Mouse (Mus musculus): ENCODE measurements at regions not wholly inside any gene's neighbourhood (a gene's known extent, or its start where the extent isn't known, plus 50 kb on each side); places are given as distances from the start of the nearest gene placed in this dataset.
"Not testable (repeated sequence)": the region's sequence is repeated elsewhere in the genome, so short reads cannot be mapped to it uniquely, and the experiment has no call there.

DNA sequence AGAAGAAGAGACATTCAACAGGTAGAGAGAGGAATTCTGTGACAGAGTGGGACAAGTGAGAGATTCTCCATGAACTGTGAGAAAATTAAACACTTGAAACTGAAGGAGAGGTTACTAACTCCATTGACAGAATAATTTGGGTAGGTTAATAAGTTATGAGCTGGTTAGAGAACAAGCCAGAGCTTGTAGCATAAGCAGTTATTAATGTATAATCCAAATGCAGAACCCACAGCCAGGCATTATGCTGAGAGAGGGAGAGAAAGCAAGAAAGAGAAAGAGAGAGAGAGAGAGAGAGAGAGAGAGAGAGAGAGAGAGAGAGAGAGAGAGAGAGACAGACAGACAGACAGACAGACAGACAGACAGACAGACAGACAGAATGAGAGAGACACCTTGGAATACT lies 397.0 kb downstream of the Adam6a start:
- H3K4me2 ChIP-seq (replicated peaks) = no peak overlapping the region
- no peak overlapping the region for H3K9ac ChIP-seq
- H3K27me3 ChIP-seq (replicated peaks) = no peaks in the 10 kb centered on the region
- no peaks in the 10 kb centered on the region for H3K36me3 ChIP-seq
- no peak overlapping the region for H3K27ac ChIP-seq
- ATAC-seq = no peak
- no peaks in the 10 kb centered on the region for H3K9me3 ChIP-seq
- H3K4me3 ChIP-seq (replicated peaks) = no peak overlapping the region
- H3K4me1 ChIP-seq (replicated peaks) = no peaks in the 10 kb centered on the region

DNA sequence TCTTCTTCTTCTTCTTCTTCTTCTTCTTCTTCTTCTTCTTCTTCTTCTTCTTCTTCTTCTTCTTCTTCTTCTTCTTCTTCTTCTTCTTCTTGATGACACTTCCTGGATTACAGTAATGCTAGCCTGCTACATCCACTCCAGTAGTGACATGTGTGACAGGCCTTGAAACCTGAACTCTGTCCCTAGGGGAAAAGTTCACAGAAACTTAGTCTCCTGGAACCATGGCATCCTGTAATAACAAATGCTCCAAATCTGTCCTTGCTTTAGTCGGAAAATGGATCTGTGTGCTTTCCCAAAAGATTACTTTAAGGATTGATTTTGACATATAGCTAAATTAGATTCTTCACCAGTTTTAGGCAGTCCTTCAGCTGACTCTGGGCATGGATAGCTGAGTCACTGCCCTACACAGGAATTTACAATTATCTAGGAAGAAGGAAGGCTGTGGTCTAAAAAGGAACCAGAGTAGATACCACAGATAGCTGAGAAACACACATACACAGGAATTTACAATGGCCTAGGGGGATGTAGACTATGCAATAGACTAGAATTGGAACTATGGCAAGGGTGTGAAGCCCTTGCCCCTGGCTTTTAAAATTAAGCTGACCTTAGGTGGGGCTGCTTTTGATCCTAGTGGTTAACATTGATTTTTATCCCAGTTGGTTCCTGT lies 400.1 kb downstream of the Adam6a start:
- not testable (repeated sequence) for H3K36me3 ChIP-seq; H3K4me3 ChIP-seq (replicated peaks); H3K27ac ChIP-seq; ATAC-seq; H3K4me1 ChIP-seq (replicated peaks); H3K9ac ChIP-seq; H3K9me3 ChIP-seq; H3K27me3 ChIP-seq (replicated peaks); H3K4me2 ChIP-seq (replicated peaks)
- WGBS = 76% methylated on average over 1 of the region's 1 CpGs

DNA sequence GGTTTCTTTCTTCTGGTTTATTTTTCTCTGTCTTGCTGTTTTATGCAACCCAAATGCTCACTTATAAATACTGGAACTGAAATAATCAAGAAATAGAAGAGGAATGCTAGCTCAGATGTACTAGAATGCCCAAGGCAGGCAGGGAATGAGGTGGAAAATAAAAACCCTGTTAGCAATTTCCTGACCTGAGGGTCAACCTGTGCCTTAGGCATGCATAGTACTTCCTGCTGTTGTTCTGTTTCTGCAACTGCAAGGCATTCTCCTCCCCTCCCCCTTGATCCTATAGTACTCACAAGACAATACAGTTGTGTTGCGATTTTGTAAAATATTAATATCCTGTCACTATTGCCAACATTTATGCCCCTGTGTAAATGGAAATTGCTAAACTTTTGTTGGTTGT lies 402.1 kb downstream of the Adam6a start:
- ATAC-seq; H3K27me3 ChIP-seq (replicated peaks); H3K4me2 ChIP-seq (replicated peaks); H3K36me3 ChIP-seq; H3K4me1 ChIP-seq (replicated peaks); H3K9ac ChIP-seq; H3K27ac ChIP-seq; H3K4me3 ChIP-seq (replicated peaks); H3K9me3 ChIP-seq: not testable (repeated sequence)
- 89% methylated on average over 1 of the region's 1 CpGs for WGBS

- H3K4me1 ChIP-seq (replicated peaks); H3K27me3 ChIP-seq (replicated peaks); H3K9me3 ChIP-seq; H3K27ac ChIP-seq; H3K4me2 ChIP-seq (replicated peaks); ATAC-seq; H3K4me3 ChIP-seq (replicated peaks); H3K36me3 ChIP-seq; H3K9ac ChIP-seq: not testable (repeated sequence)
- 13% methylated on average over 4 of the region's 4 CpGs for WGBS
Observed at GRCm38 (mm10) chr12:113948017-113948416, 404.3 kb downstream of the Adam6a start.

DNA sequence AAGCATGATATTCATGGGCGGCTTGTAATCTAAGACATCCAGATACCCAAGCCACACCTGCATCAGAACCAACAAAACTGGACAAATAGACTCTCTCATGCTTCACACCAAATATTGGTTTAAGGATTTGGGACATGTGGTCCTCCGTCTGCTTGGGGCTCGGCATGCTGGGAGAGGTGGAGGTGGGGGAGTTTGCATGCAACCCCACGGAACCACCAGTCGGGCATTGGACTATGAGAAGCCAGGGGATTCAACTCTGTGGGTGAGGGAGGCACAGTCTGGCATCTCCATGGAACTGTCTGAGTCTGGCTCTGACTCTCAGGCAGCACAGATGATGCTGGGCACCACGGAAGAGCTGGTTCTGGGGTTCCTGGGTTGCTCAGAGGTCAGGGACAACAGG lies 430.6 kb downstream of the Adam6a start:
- H3K9ac ChIP-seq = no peak overlapping the region
- no peak overlapping the region for H3K4me3 ChIP-seq (replicated peaks)
- ATAC-seq = no peak
- H3K36me3 ChIP-seq = no peaks in the 10 kb centered on the region
- H3K4me1 ChIP-seq (replicated peaks) = no peaks in the 10 kb centered on the region
- no peak overlapping the region for H3K27ac ChIP-seq
- H3K4me2 ChIP-seq (replicated peaks) = no peak overlapping the region
- H3K27me3 ChIP-seq (replicated peaks) = no peaks in the 10 kb centered on the region
- no peaks in the 10 kb centered on the region for H3K9me3 ChIP-seq
- 76% methylated on average over 6 of the region's 6 CpGs for WGBS

DNA sequence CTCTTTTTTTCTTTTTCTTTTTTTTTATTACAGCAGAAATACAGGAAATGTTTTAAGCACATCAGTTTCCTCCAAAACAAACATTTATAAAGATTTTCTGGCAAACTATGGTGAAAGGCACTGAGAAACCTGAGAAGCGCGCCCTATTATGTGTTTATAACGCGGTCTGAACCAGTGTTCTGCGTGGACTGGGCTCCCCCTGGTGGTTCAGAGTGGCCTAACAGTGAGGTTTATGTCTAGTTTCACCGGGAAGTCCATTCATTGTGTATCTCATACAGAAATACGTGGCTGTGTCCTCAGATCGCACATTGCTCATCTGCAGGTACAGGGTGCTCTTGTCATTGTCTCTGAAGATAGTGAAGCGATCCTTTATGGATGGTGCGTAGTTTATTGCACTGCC lies 437.9 kb downstream of the Adam6a start:
- H3K27me3 ChIP-seq (replicated peaks); H3K4me3 ChIP-seq (replicated peaks); H3K9ac ChIP-seq; H3K4me1 ChIP-seq (replicated peaks); H3K27ac ChIP-seq; H3K4me2 ChIP-seq (replicated peaks); H3K9me3 ChIP-seq; H3K36me3 ChIP-seq: not testable (repeated sequence)
- ATAC-seq = peak; percentile 56; the same call in 1 of the 2 replicates
- 38% methylated on average over 10 of the region's 10 CpGs for WGBS

DNA sequence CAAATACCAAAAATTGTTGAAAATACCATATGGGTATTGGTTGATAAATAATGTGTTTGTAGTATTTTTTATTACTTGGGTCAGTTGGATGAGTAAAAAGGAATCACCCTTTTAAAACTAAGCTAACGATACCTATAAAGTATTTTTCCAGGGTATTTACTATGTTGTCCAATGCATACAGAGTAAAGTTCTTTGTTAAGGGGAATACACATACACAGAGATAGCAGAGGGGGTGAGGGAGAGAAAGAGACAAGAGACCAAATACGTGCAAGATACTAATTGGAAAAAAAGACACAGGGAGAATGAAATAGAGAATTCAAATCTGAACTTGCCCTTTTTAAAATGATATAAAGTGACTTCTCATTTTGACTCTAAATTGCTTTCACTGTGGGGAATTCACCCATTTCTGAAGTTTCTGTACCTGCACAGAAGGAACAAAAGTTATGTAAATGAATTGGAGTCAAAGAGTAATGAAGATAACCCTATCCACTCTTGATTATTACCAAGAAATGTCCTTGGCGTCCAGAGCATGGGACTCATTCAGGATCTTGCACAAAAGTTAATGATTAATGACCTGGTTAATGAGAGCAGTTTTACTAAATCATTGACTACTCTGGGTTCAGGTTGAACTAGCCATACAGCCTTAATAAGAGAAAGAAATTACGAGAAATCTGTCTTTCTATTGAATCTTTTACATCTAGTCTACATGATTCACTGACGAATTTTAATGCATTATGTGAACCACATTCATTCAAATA lies 443.7 kb downstream of the Adam6a start:
- no peak overlapping the region for H3K27ac ChIP-seq
- no peaks in the 10 kb centered on the region for H3K4me1 ChIP-seq (replicated peaks)
- no peak overlapping the region for H3K4me3 ChIP-seq (replicated peaks)
- peak; percentile 97 for ATAC-seq
- no peaks in the 10 kb centered on the region for H3K36me3 ChIP-seq
- H3K27me3 ChIP-seq (replicated peaks) = no peaks in the 10 kb centered on the region
- H3K9ac ChIP-seq = no peak overlapping the region
- WGBS = 70% methylated on average over 5 of the region's 5 CpGs
- no peak overlapping the region for H3K4me2 ChIP-seq (replicated peaks)
- no peaks in the 10 kb centered on the region for H3K9me3 ChIP-seq

GRCm38 (mm10) chr12:113992425-113992824 lies 448.7 kb downstream of the Adam6a start:
- no peak for ATAC-seq
- H3K4me3 ChIP-seq (replicated peaks) = no peak overlapping the region
- H3K9ac ChIP-seq = no peak overlapping the region
- no peaks in the 10 kb centered on the region for H3K36me3 ChIP-seq
- no peak overlapping the region for H3K4me2 ChIP-seq (replicated peaks)
- H3K4me1 ChIP-seq (replicated peaks) = no peaks in the 10 kb centered on the region
- H3K27me3 ChIP-seq (replicated peaks) = no peaks in the 10 kb centered on the region
- no peak overlapping the region for H3K27ac ChIP-seq
- WGBS = 74% methylated on average over 2 of the region's 2 CpGs
- H3K9me3 ChIP-seq = no peaks in the 10 kb centered on the region

GRCm38 (mm10) chr12:113994284-113994683 lies 450.6 kb downstream of the Adam6a start:
- not testable (repeated sequence) for H3K27ac ChIP-seq; H3K9ac ChIP-seq; H3K9me3 ChIP-seq; ATAC-seq; H3K27me3 ChIP-seq (replicated peaks); H3K4me2 ChIP-seq (replicated peaks); H3K4me3 ChIP-seq (replicated peaks); H3K4me1 ChIP-seq (replicated peaks); H3K36me3 ChIP-seq
- 61% methylated on average over 3 of the region's 3 CpGs for whole genome bisulfite sequencing

DNA sequence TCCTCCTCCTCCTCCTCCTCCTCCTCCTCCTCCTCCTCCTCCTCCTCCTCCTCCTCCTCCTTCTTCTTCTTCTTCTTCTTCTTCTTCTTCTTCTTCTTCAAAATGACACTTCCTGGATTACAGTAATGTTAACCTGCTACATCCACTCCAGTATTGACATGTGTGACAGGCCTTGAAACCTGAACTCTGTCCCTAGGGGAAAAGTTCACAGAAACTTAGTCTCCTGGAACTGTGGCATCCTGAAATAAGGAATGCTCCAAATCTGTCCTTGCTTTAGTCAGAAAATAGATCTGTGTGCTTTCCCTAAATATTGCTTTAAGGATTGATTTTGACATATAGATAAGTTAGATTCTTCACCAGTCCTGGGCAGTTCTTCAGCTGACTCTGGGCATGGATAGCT lies 464.8 kb downstream of the Adam6a start:
- ATAC-seq = not testable (repeated sequence)

DNA sequence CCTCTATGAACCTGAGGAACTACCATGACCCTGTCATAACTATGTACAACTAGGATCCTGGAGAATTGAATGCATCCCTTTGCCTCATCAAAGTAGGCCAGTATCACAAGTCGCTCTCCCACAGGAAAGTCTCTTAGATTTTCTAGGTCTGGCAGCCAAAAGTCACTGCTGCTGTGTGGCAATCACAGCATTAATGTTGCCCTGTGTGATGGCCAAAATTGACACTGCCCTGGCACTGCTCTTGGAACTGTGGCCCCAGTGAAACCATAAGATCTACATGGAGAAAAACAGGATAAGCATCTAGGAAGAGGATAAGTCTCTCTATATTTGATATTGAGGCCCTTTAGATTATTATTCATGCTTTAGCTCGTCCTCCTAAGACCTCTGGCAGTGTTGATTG lies 465.7 kb downstream of the Adam6a start:
- WGBS = 62% methylated on average over 2 of the region's 2 CpGs
- Histone ChIP-seq H3K4me3 (replicated peaks) (no peak overlapping the region), H3K9ac (no peak overlapping the region), H3K9me3 (no peaks in the 10 kb centered on the region), H3K4me1 (replicated peaks) (no peaks in the 10 kb centered on the region), H3K27me3 (replicated peaks) (no peaks in the 10 kb centered on the region), H3K4me2 (replicated peaks) (no peak overlapping the region), H3K36me3 (no peaks in the 10 kb centered on the region), H3K27ac (no peak overlapping the region)
- no peak for ATAC-seq

More for the DNA sequence above, 464.8 kb downstream of the Adam6a start:
- not testable (repeated sequence) for H3K36me3 ChIP-seq; H3K4me3 ChIP-seq (replicated peaks); H3K4me2 ChIP-seq (replicated peaks); H3K27ac ChIP-seq; H3K4me1 ChIP-seq (replicated peaks); H3K9me3 ChIP-seq; H3K9ac ChIP-seq; H3K27me3 ChIP-seq (replicated peaks)

- not testable (repeated sequence) for H3K4me2 ChIP-seq (replicated peaks)
Observed at GRCm38 (mm10) chr12:114012860-114013259, 469.2 kb downstream of the Adam6a start.

DNA sequence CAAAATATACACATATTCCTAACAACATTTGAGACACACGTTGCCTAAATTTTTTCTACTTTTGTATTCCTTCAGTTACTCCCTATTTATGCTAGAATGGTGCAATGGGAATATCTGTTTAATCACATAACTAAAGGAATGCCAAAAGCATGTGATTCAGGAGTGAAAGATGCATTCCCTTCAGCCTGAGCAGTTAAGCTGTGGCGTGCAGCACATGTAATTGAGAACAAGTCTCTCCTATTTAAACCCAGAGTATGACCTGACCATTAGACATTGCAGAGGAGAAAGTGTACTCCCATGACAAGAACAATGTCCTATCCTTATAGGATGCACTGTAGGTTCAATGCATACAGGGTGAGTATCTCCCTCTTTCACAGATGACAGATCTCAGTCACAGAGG lies 493.3 kb downstream of the Adam6a start:
- not testable (repeated sequence) for H3K4me2 ChIP-seq (replicated peaks)
- 73% methylated on average over 2 of the region's 2 CpGs for WGBS

More at GRCm38 (mm10) chr12:114012860-114013259, 469.2 kb downstream of the Adam6a start:
- H3K9me3 ChIP-seq; H3K36me3 ChIP-seq; ATAC-seq; H3K27ac ChIP-seq; H3K4me3 ChIP-seq (replicated peaks); H3K9ac ChIP-seq; H3K4me1 ChIP-seq (replicated peaks); H3K27me3 ChIP-seq (replicated peaks): not testable (repeated sequence)
- WGBS = 20% methylated on average over 4 of the region's 4 CpGs

More for the DNA sequence above, 493.3 kb downstream of the Adam6a start:
- not testable (repeated sequence) for H3K4me3 ChIP-seq (replicated peaks); ATAC-seq; H3K27me3 ChIP-seq (replicated peaks); H3K9ac ChIP-seq; H3K4me1 ChIP-seq (replicated peaks); H3K36me3 ChIP-seq; H3K27ac ChIP-seq; H3K9me3 ChIP-seq

Data from intestine, embryonic 15.5 days (tissue).